Mouse (Mus musculus) kidney, postnatal 0 days (tissue): ENCODE measurements around the gene Ube3c. TPM values are rescaled to one million over a fixed set of nuclear protein-coding genes. Genes with fewer than 3 reads are reported as not detected.

Experiments
- ATAC-seq: fragments of 200-750 bp; cut with Nextera tagmentation; replicated peaks from 2 replicates; pipeline ENCODE4 v1.8.0; 2017; ENCODE audit warnings: low read depth, moderate number of reproducible peaks, moderate TSS enrichment, moderate library complexity; ENCODE audit not compliant: low FRiP score
- DNase-seq: peaks from one replicate; pipeline ENCODE4 v3.0.0-alpha.2; 2016; ENCODE audit warnings: low spot score
- H3K27ac ChIP-seq: fragments of 300-500 bp; sonication (generic); 2 replicates; pipeline ENCODE4 v1.5.1; 2014; ENCODE audit warnings: mild to moderate bottlenecking
- H3K27me3 ChIP-seq: fragments of 300-500 bp; sonication (generic); 2 replicates; pipeline ENCODE4 v1.6.1; 2014; ENCODE audit warnings: low read length, mixed read lengths; ENCODE audit not compliant: insufficient read depth
- H3K36me3 ChIP-seq: fragments of 300-500 bp; sonication (generic); 2 replicates; pipeline ENCODE4 v1.6.1; 2014; ENCODE audit warnings: low read length, mixed read lengths; ENCODE audit not compliant: insufficient read depth
- H3K4me1 ChIP-seq: fragments of 300-500 bp; sonication (generic); replicated peaks from 2 replicates; pipeline ENCODE4 v1.6.1; 2014; ENCODE audit warnings: antibody characterized with exemption, low read length, mixed read lengths; ENCODE audit not compliant: insufficient read depth
- H3K4me2 ChIP-seq: fragments of 300-500 bp; sonication (generic); 2 replicates; pipeline ENCODE4 v1.6.1; 2014; ENCODE audit warnings: mild to moderate bottlenecking, low read length, moderate library complexity, mixed read lengths
- H3K4me3 ChIP-seq: fragments of 300-500 bp; sonication (generic); replicated peaks from 2 replicates; pipeline ENCODE4 v1.5.1; 2014; ENCODE audit warnings: low read depth, low read length
- H3K9ac ChIP-seq: fragments of 300-500 bp; sonication (generic); 2 replicates; pipeline ENCODE4 v1.6.1; 2014; ENCODE audit warnings: low read depth, low read length
- H3K9me3 ChIP-seq: fragments of 300-500 bp; sonication (generic); replicated peaks from 2 replicates; pipeline ENCODE4 v1.6.1; 2016; ENCODE audit warnings: low read length, inconsistent platforms, mixed read lengths
- CTCF ChIP-seq: IDR thresholded peaks from 2 replicates; pipeline ENCODE4 v1.5.1; 2016; ENCODE audit warnings: antibody characterized with exemption, low read depth, mild to moderate bottlenecking, moderate library complexity
- WGBS: fragments of 180-500 bp; shearing (Covaris S2); extraction: QIAGEN DNeasy Blood & Tissue Kit; methylation state at CpG from one replicate; pipeline ENCODE4 v1.1.7; 2014; 5-methylcytosine and 5-hydroxymethylcytosine counted together
- polyA plus RNA-seq: library from polyadenylated mRNA; unstranded; fragments of >200 nt; fragmentation: Nextera tagmentation; extraction: Ambion mirVana; gene quantifications from 2 replicates; pipeline ENCODE4 v1.2.1, GENCODE M21; 2015

The Ube3c gene
- polyA plus RNA-seq, 1 experiment from 2014 or later, result 19.8 TPM

- Histone ChIP-seq H3K9ac (no peak overlapping the region), H3K27ac (no peak overlapping the region), H3K4me1 (no peaks in the 10 kb centered on the region), H3K27me3 (no peaks in the 10 kb centered on the region), H3K36me3 (peaks cover 46% of the 10 kb centered on the region), H3K4me3 (no peak overlapping the region), H3K9me3 (no peaks in the 10 kb centered on the region), H3K4me2 (no peak overlapping the region)
- DNase-seq, result no peak
- WGBS, result 92% methylated on average over 2 of the region's 2 CpGs
- no peak for TF ChIP-seq CTCF
- ATAC-seq, result no peak
Measured at GRCm38 (mm10) chr5:29665391-29665790, 96.3 kb downstream of the Ube3c start.

GRCm38 (mm10) chr5:29672551-29672950, 103.5 kb downstream of the Ube3c start:
- H3K4me2 ChIP-seq, result no peak overlapping the region
- no peak for TF ChIP-seq CTCF

DNA sequence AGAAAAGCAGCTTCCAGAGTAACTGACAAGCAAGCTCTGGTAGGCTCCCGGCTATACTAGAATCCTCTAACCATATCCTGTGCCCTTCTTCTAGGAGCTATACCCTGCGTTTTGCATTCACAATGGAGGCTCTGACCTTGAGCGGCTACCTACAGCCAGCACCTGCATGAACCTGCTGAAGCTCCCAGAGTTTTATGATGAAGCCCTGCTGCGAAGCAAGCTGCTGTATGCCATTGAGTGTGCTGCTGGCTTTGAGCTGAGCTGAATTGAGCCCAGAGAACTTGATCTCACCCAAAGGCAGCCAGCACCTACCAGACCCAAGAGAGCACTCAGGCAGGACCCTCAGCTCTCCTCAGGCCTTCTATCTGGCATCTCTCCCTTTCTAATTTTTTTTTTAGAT, 105.3 kb downstream of the Ube3c start:
- H3K9me3 ChIP-seq, result no peaks in the 10 kb centered on the region
- no peaks in the 10 kb centered on the region for H3K27me3 ChIP-seq
- H3K36me3 ChIP-seq, result peaks cover 43% of the 10 kb centered on the region
- no peak for TF ChIP-seq CTCF
- ATAC-seq (no peak), DNase-seq (no peak)
- no peaks in the 10 kb centered on the region for H3K4me1 ChIP-seq
- no peak overlapping the region for H3K4me3 ChIP-seq
- H3K9ac ChIP-seq, result no peak overlapping the region
- no peak overlapping the region for H3K27ac ChIP-seq
- H3K4me2 ChIP-seq, result no peak overlapping the region
- WGBS, result 92% methylated on average over 4 of the region's 4 CpGs

More at GRCm38 (mm10) chr5:29672551-29672950, 103.5 kb downstream of the Ube3c start:
- 76% methylated on average over 4 of the region's 4 CpGs for WGBS
- Histone ChIP-seq H3K27me3 (no peaks in the 10 kb centered on the region), H3K4me3 (no peak overlapping the region), H3K9ac (no peak overlapping the region), H3K9me3 (no peaks in the 10 kb centered on the region), H3K36me3 (peaks cover 55% of the 10 kb centered on the region), H3K4me1 (no peaks in the 10 kb centered on the region), H3K27ac (no peak overlapping the region)
- no peak for ATAC-seq
- DNase-seq, result no peak

DNA sequence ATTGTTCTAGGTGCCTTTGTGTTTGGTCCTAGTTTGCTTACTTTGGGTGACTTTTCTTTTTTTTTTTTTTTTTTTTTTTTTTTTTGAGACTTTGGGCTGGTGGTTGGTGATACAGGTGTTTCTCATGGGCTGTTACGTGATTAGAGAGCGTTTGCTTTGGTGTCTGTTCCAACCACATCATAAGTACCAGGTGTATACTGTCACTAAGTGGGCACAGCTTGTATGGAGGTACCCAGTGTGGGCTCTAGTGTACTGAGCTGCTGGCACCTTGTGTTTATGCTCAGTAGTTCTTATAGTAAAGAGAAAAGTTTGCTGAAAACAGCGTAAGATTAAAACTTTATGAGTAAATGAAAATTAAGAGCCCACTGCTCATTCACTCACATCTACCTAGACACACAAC, 107.4 kb downstream of the Ube3c start:
- no peak for DNase-seq
- no peaks in the 10 kb centered on the region for H3K9me3 ChIP-seq
- H3K4me1 ChIP-seq, result no peaks in the 10 kb centered on the region
- H3K9ac ChIP-seq, result no peak overlapping the region
- no peak overlapping the region for H3K27ac ChIP-seq
- 91% methylated on average over 3 of the region's 3 CpGs for WGBS
- H3K4me2 ChIP-seq, result no peak overlapping the region
- H3K4me3 ChIP-seq, result no peak overlapping the region
- H3K27me3 ChIP-seq, result no peaks in the 10 kb centered on the region
- no peak for TF ChIP-seq CTCF
- no peak for ATAC-seq
- H3K36me3 ChIP-seq, result peaks cover 39% of the 10 kb centered on the region

DNA sequence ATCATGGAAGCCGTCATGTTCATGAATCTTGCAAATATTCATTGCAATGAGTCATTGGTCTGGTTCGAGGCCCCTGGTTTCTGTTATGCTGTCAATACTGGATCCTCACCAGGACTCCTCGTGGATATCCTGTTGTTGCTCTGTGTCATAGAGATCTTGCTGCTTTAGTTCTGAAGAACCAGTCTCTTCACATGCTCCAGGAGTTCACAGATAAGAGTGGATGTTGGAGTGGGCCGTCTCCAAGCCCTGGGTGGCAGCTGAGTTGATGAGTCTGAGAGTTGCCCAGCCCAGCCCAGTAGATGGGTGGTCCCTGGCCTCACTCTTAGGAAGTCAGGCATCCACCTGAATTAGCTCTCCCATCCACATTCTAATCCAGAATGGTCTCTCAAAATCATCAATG, 116.0 kb downstream of the Ube3c start:
- 85% methylated on average over 4 of the region's 4 CpGs for WGBS
- ATAC-seq, result no peak
- H3K27me3 ChIP-seq, result no peaks in the 10 kb centered on the region

DNA sequence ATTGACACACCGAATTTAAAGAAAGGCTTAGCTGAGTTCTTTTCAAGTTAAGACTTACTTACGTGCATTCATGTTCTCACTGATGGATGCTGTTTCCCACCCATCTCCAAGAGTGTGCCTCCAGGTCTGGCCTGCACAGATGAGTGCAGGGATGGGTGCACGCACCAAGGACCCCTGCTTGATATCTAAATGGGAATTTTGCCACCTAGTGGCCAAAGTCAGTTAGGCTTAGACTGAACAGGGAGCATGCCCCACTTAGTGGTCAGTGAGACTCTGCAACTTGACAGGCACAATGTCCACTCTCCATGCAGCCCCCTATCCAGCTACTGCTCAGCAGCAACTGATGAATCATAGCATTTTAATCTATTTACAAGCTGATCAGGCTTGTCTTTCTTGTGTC, 118.6 kb downstream of the Ube3c start:
- H3K9ac ChIP-seq, result no peak overlapping the region
- H3K4me1 ChIP-seq, result no peaks in the 10 kb centered on the region
- H3K36me3 ChIP-seq, result no peaks in the 10 kb centered on the region
- DNase-seq (peak; percentile 68), ATAC-seq (peak; percentile 74)
- H3K27ac ChIP-seq, result no peak overlapping the region
- H3K4me2 ChIP-seq, result no peak overlapping the region
- peak; percentile 83 for TF ChIP-seq CTCF
- H3K9me3 ChIP-seq, result no peaks in the 10 kb centered on the region
- H3K4me3 ChIP-seq, result no peak overlapping the region
- 55% methylated on average over 3 of the region's 3 CpGs for WGBS
- H3K27me3 ChIP-seq, result no peaks in the 10 kb centered on the region

More for the DNA sequence above, 116.0 kb downstream of the Ube3c start:
- no peaks in the 10 kb centered on the region for H3K4me1 ChIP-seq
- H3K4me3 ChIP-seq, result no peak overlapping the region
- TF ChIP-seq CTCF, result no peak
- no peak overlapping the region for H3K4me2 ChIP-seq
- H3K9ac ChIP-seq, result no peak overlapping the region
- H3K36me3 ChIP-seq, result no peaks in the 10 kb centered on the region
- no peaks in the 10 kb centered on the region for H3K9me3 ChIP-seq
- DNase-seq, result no peak
- H3K27ac ChIP-seq, result no peak overlapping the region

DNA sequence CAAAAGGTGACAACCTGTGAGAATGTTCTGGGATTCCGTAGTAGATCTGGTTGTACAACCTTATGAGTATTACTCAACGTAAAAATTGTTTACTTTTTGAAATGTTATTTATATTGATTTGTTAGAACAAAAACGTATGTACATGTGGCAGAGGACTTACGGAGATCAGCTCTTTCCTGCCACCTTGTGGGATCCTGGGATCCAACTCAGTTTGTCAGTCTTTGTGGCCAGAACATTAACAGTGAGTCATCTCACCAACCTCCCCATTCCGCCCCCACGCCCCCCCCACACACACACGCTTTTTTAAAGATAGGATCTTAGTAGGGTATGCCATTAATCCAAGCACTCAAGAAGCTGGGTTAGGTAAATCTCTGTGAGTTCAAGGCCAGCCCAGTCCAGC, 119.3 kb downstream of the Ube3c start:
- H3K9ac ChIP-seq, result no peak overlapping the region
- WGBS, result 51% methylated on average over 7 of the region's 7 CpGs
- H3K4me3 ChIP-seq, result no peak overlapping the region
- H3K27ac ChIP-seq, result no peak overlapping the region
- H3K9me3 ChIP-seq, result no peaks in the 10 kb centered on the region
- H3K36me3 ChIP-seq, result no peaks in the 10 kb centered on the region
- TF ChIP-seq CTCF, result no peak; the same call in 1 of the 2 replicates
- no peaks in the 10 kb centered on the region for H3K27me3 ChIP-seq
- ATAC-seq (no peak), DNase-seq (peak; percentile 11)
- no peak overlapping the region for H3K4me2 ChIP-seq
- no peaks in the 10 kb centered on the region for H3K4me1 ChIP-seq
